Mouse (Mus musculus): ENCODE results near the gene Gm20431. TPM values are rescaled to one million over a fixed set of nuclear protein-coding genes. Genes with fewer than 3 reads are reported as not detected.

Gm20431 gene
- polyA plus RNA-seq, 1 experiment from 2014 or later, result 6.7 TPM

DNA sequence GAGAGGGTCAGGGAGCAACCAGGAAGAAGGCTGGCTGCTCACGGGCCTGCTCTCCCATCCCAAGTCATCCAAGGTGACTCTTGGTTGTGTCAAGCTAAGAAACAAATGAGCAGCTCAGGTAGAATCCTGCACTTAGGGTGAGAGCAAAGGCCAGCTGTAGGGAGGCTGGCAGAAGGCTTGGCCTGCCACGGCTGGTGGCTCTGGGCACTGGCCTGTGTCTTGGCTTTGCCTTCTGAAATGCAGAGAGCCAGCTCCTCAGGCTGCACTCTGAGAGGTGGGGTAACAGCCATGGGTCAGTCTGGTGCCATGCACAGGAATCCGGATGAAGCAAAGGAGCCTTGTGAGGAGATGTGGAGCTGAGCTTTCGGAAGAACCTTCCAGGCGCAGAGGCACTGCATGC is 7.1 kb upstream of the Gm20431 start:
- H3K36me3 ChIP-seq, result no peaks in the 10 kb centered on the region
- H3K4me3 ChIP-seq, result no peak overlapping the region
- WGBS, result 86% methylated on average over 5 of the region's 5 CpGs

GRCm38 (mm10) chr2:167665972-167666713 is 4.8 kb upstream of the Gm20431 start:
- no peaks in the 10 kb centered on the region for H3K9me3 ChIP-seq
- H3K27me3 ChIP-seq (ENCODE audit: insufficient read depth, poor library complexity, severe bottlenecking), result peaks cover 16% of the 10 kb centered on the region
- no peaks in the 10 kb centered on the region for H3K36me3 ChIP-seq
- H3K27ac ChIP-seq, result no peak overlapping the region
- no peak for DNase-seq (ENCODE audit: low spot score)
- H3K4me1 ChIP-seq (replicated peaks), result peaks cover 16% of the 10 kb centered on the region
- H3K4me3 ChIP-seq, result no peak overlapping the region
- WGBS, result 85% methylated on average over 18 of the region's 18 CpGs

More for the DNA sequence above, 7.1 kb upstream of the Gm20431 start:
- Histone ChIP-seq H3K27me3 (ENCODE audit: insufficient read depth, poor library complexity, severe bottlenecking) (no peaks in the 10 kb centered on the region; the same call in 1 of the 2 replicates), H3K27ac (no peak overlapping the region), H3K4me1 (replicated peaks) (peaks cover 19% of the 10 kb centered on the region), H3K9me3 (no peaks in the 10 kb centered on the region)
- DNase-seq (ENCODE audit: low spot score), result no peak

DNA sequence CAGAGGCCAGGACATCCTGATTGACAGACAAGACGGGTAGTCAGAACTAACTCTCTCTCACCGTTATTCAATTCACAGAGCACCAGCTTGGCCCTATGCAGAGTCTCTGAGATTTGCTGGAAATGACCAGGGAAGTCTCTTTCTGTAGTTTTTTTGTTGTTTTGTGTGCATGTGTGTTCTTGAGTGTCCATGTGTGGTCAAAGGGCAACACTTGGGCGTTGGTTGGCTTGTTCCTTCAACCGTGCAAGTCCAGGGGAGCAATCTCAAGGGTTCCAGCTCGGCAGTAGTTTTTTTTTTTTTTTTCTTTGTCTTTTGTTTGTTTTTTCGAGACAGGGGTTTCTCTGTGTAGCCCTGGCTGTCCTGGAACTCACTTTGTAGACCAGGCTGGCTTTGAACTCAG is 1.4 kb upstream of the Gm20431 start:
- Histone ChIP-seq H3K4me1 (replicated peaks) (peaks cover 45% of the 10 kb centered on the region), H3K36me3 (peaks cover 8% of the 10 kb centered on the region), H3K9me3 (no peaks in the 10 kb centered on the region), H3K27ac (peak overlapping the region; percentile 12; the same call in 1 of the 2 replicates), H3K27me3 (ENCODE audit: insufficient read depth, poor library complexity, severe bottlenecking) (peaks cover 16% of the 10 kb centered on the region), H3K4me3 (peak overlapping the region; percentile 86; the same call in 1 of the 2 replicates)
- DNase-seq (ENCODE audit: low spot score), result no peak
- WGBS, result 55% methylated on average over 6 of the region's 6 CpGs

- DNase-seq (ENCODE audit: low spot score), result peak; percentile 51
- 1% methylated on average over 12 of the region's 12 CpGs for WGBS
- H3K27ac ChIP-seq, result peak overlapping the region; percentile 93
- peaks cover 55% of the 10 kb centered on the region for H3K4me1 ChIP-seq (replicated peaks)
- peak overlapping the region; percentile 86 for H3K4me3 ChIP-seq
- H3K36me3 ChIP-seq, result peaks cover 21% of the 10 kb centered on the region
- no peaks in the 10 kb centered on the region for H3K9me3 ChIP-seq
- peaks cover 16% of the 10 kb centered on the region for H3K27me3 ChIP-seq (ENCODE audit: insufficient read depth, poor library complexity, severe bottlenecking)
Measured at GRCm38 (mm10) chr2:167660611-167660971, 705 bp downstream of the Gm20431 start.

DNA sequence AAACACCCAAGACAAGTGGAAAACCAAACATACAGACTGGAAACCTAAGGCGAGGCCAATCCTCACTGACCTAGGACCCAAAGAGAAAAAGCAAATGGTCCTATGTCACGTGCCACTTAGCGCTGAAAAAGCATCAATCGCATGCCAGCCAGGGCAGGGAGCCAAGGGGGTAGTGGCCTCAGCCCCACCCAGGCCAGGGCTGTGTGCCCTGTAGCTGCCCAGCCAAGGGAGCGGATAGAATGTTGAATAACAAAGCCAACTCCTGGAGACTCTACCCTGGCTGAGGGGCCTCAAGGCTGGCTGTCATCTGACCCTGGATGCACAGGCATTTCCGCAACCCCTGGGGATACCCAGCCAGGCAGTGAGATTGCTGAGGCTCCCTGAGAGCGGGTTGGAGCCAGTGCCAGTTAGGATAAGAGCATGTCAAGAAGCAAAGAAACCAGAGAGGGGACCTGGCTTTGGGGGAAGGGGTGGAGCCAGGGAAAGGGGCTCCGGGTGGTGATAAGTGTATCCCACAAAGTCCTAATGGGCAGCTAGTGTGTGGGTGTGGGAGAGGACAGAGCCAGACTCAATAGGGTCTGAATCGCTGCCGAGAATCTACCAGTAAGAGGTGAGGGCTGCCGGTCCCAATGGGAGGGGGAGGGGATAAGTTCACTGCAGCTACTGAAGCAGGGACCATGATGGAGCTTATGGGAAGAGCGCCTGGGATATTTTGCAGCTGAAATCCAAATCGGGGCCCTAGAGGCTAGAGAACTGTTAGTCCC is 1.3 kb downstream of the Gm20431 start:
- peak; percentile 28 for DNase-seq (ENCODE audit: low spot score)
- peak overlapping the region; percentile 86 for H3K4me3 ChIP-seq
- peaks cover 22% of the 10 kb centered on the region for H3K36me3 ChIP-seq
- peak overlapping the region; percentile 93 for H3K27ac ChIP-seq
- no peaks in the 10 kb centered on the region for H3K9me3 ChIP-seq
- H3K27me3 ChIP-seq (ENCODE audit: insufficient read depth, poor library complexity, severe bottlenecking), result peaks cover 16% of the 10 kb centered on the region
- peaks cover 55% of the 10 kb centered on the region for H3K4me1 ChIP-seq (replicated peaks)
- 20% methylated on average over 13 of the region's 13 CpGs for WGBS

- Histone ChIP-seq H3K4me3 (peak overlapping the region; percentile 86), H3K4me1 (replicated peaks) (peaks cover 55% of the 10 kb centered on the region), H3K27me3 (ENCODE audit: insufficient read depth, poor library complexity, severe bottlenecking) (peaks cover 16% of the 10 kb centered on the region), H3K27ac (peak overlapping the region; percentile 93; the same call in 1 of the 2 replicates), H3K9me3 (no peaks in the 10 kb centered on the region), H3K36me3 (peaks cover 29% of the 10 kb centered on the region)
- DNase-seq (ENCODE audit: low spot score), result no peak
- WGBS, result 72% methylated on average over 10 of the region's 10 CpGs
Measured at GRCm38 (mm10) chr2:167659177-167659846, 2.0 kb downstream of the Gm20431 start.

GRCm38 (mm10) chr2:167658712-167659111 is 2.6 kb downstream of the Gm20431 start:
- peaks cover 55% of the 10 kb centered on the region for H3K4me1 ChIP-seq (replicated peaks)
- no peaks in the 10 kb centered on the region for H3K9me3 ChIP-seq
- DNase-seq (ENCODE audit: low spot score), result no peak
- peaks cover 16% of the 10 kb centered on the region for H3K27me3 ChIP-seq (ENCODE audit: insufficient read depth, poor library complexity, severe bottlenecking)
- 81% methylated on average over 11 of the region's 11 CpGs for WGBS
- peak overlapping the region; percentile 29; the same call in 1 of the 2 replicates for H3K27ac ChIP-seq
- H3K36me3 ChIP-seq, result peaks cover 35% of the 10 kb centered on the region
- H3K4me3 ChIP-seq, result peak overlapping the region; percentile 86; the same call in 1 of the 2 replicates

DNA sequence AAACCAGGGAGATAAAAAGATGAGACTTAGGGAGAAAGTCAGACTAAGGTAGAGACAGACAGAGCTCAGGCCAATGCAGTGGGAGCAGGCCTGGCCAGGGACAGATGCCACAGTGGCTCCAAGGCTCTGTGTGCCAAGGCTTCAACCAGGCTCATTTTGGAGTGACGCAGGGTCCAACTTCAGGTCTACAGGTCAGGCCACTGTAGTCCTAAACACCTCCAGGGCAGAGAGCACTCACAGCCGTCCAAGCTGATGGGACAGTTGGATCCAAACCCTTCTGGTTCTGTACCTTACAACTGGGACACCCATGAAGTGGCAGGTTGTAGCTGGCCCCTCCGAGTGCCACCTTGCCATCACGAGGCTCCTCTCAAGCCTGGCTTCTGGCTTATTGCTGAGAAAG is 3.3 kb downstream of the Gm20431 start:
- H3K4me3 ChIP-seq, result no peak overlapping the region
- H3K27ac ChIP-seq, result no peak overlapping the region
- H3K27me3 ChIP-seq (ENCODE audit: insufficient read depth, poor library complexity, severe bottlenecking), result peaks cover 12% of the 10 kb centered on the region
- peaks cover 42% of the 10 kb centered on the region for H3K36me3 ChIP-seq
- H3K9me3 ChIP-seq, result no peaks in the 10 kb centered on the region
- WGBS, result 90% methylated on average over 4 of the region's 4 CpGs
- peaks cover 59% of the 10 kb centered on the region for H3K4me1 ChIP-seq (replicated peaks)
- no peak for DNase-seq (ENCODE audit: low spot score)

DNA sequence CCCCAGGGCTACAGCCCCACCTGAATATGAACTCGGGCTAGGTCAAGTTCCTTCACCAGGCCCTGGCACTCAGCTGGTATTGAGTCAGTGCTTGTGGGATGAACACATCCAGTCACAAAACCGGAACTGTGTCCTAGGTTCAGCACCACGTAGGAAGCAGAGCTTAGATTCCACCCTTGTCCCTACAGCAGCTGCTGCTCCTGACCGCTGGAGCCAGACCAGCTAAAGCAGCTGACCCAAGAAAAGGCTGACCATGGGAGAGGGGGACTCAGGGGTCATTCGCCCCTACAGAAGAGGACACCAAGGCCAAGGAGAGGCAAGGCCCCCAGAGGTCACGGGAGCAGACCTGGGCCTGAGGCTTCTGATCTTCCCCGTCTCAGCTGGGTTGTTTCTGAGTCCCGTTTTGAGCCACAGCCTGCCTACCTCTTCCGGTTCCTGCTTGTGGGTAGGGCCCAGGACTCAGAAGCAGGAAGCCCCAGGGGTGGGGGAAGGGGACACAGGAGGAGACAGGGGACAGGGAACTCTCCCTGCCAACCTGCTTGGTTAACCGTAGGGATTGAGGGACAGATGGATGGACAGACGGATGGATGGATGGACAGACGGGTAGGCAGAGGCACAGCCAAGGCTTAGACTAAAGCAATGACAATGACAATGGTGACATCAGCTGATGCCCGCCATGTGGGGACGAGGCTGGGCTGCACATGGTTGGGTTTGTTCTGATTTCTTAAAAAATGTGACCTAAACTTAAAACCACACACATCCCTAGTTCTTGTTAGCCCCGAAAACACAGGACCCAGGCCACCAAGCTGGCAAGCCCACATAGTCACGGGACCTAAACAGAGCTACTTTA is 4.4 kb downstream of the Gm20431 start:
- peaks cover under 1% of the 10 kb centered on the region; the same call in 1 of the 2 replicates for H3K27me3 ChIP-seq (ENCODE audit: insufficient read depth, poor library complexity, severe bottlenecking)
- H3K9me3 ChIP-seq, result no peaks in the 10 kb centered on the region
- 85% methylated on average over 16 of the region's 16 CpGs for WGBS
- no peak for DNase-seq (ENCODE audit: low spot score)
- H3K4me1 ChIP-seq (replicated peaks), result peaks cover 51% of the 10 kb centered on the region
- H3K36me3 ChIP-seq, result peaks cover 53% of the 10 kb centered on the region
- 0 out of 2 replicates have a peak overlapping the region, but pooled peaks have one; percentile 46 for H3K27ac ChIP-seq
- H3K4me3 ChIP-seq, result no peak overlapping the region

GRCm38 (mm10) chr2:167654911-167655600 is 6.2 kb downstream of the Gm20431 start:
- peaks cover 70% of the 10 kb centered on the region for H3K36me3 ChIP-seq
- H3K4me3 ChIP-seq, result no peak overlapping the region
- no peaks in the 10 kb centered on the region for H3K9me3 ChIP-seq
- peaks cover 37% of the 10 kb centered on the region for H3K4me1 ChIP-seq (replicated peaks)
- no peak overlapping the region for H3K27ac ChIP-seq
- 91% methylated on average over 10 of the region's 10 CpGs for WGBS
- no peak for DNase-seq (ENCODE audit: low spot score)
- H3K27me3 ChIP-seq (ENCODE audit: insufficient read depth, poor library complexity, severe bottlenecking), result no peaks in the 10 kb centered on the region

DNA sequence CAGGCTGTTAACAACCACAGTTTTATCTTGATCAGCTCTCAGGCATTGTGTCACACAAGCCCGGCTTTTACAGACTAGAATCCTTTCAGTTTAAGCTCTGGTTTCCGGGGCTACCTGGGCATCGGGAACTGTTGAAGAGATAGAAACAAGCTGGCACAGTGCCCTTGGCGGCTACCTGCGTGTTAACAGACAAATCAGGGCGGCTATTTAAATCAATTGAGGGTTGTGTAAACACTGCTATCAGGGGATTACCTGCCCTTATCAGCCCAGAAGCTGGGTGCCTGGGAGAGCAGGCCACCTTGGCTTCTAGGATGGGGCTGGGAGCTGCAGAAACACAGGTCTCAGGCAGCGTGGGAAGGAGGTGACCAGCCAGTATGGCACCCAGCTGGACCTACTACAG is 8.6 kb downstream of the Gm20431 start:
- H3K9me3 ChIP-seq, result no peaks in the 10 kb centered on the region
- WGBS, result 86% methylated on average over 7 of the region's 7 CpGs
- peaks cover 83% of the 10 kb centered on the region for H3K36me3 ChIP-seq
- no peaks in the 10 kb centered on the region for H3K27me3 ChIP-seq (ENCODE audit: insufficient read depth, poor library complexity, severe bottlenecking)
- H3K4me1 ChIP-seq (replicated peaks), result peaks cover 14% of the 10 kb centered on the region
- H3K27ac ChIP-seq, result no peak overlapping the region
- DNase-seq (ENCODE audit: low spot score), result no peak
- H3K4me3 ChIP-seq, result no peak overlapping the region
